Mouse (Mus musculus) embryo, embryonic 10 days (tissue): ENCODE measurements around the gene Fhl3.

Experiments used
- DNase-seq: peaks from one replicate; pipeline ENCODE4 v3.0.0-alpha.2; 2015; ENCODE audit warnings: low spot score

Fhl3 gene

DNA sequence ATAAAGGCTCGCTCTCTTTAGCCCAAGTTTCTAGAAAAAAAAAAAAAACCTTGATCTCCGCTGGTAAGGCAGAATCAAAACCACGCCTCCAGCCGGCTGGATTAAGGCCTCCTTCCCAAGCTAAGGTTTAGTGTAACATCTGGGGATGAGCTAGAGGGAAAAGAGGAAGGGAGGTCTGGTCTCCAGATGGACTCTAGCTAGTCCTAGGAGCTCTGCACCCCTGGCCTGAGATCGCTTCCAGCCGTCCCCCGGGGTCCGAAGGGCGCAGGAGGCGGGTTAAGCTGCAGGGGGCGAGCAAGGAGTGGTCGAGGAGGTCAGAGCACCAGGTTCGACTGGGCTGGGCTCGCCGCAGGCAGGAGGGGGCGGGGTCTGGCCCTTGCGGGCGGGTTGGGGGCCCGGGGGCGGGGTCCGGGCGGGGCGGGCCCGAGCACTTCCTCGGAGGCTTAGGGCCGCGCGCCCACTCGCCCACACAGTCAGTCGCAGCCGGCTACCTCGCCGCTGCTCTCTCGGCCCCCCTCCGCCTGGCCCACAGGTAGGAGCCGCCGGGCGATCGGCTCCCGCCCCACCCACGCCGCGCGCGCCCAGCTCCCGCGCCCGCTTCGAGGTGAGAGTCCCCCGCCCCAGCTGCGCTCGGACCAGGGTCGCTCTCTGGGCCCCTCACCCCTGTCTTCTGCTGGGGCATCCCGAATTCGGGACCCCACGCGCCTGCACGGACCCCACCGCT lies at the start of gene Fhl3:
Gene Fhl3, plus strand, starts transcription at position 454 of the 724 bp plus-strand sequence.
- peak; percentile 81 for DNase-seq

DNA sequence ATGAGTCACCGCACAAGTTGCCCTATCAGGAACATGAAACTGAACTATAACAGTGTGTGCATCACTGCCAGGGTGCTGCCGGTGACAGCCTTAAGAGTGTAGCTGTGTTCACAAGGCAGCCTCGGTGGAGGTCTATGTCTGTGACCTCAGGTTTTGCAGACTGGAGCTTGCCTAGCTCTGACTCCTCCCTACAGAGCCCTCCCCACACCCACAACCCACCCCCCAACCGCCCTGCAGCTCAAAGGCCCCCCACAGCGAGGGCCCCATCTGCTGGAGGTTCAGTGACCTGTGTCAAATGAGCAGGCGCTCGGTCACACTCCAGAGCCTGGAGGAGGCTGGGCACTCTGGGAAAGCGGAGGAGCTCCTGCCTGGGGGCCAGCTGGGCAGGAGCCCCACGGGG lies 47.6 kb upstream of the Fhl3 start:
- DNase-seq, result peak; percentile 81

DNA sequence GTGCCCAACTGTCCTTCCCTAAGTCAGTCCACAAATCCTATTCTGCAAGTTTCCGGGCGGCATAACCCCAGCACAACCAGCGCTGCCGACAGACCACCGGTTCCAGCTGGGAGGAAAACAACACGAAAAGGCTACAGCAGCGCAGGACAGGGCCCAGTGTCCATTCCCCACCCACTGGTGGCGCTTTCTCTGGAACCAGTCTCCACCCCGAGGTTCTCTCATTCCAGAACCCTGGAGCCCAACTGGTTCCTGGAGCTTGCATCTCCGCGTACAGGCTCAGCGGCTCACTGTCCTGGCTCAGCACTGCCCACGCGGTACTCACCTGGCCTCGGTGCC lies 44.0 kb upstream of the Fhl3 start, which contains the start of gene Pou3f1:
Gene Pou3f1, plus strand, starts transcription at position 290 of the 336 bp plus-strand sequence.
- DNase-seq, result no peak

DNA sequence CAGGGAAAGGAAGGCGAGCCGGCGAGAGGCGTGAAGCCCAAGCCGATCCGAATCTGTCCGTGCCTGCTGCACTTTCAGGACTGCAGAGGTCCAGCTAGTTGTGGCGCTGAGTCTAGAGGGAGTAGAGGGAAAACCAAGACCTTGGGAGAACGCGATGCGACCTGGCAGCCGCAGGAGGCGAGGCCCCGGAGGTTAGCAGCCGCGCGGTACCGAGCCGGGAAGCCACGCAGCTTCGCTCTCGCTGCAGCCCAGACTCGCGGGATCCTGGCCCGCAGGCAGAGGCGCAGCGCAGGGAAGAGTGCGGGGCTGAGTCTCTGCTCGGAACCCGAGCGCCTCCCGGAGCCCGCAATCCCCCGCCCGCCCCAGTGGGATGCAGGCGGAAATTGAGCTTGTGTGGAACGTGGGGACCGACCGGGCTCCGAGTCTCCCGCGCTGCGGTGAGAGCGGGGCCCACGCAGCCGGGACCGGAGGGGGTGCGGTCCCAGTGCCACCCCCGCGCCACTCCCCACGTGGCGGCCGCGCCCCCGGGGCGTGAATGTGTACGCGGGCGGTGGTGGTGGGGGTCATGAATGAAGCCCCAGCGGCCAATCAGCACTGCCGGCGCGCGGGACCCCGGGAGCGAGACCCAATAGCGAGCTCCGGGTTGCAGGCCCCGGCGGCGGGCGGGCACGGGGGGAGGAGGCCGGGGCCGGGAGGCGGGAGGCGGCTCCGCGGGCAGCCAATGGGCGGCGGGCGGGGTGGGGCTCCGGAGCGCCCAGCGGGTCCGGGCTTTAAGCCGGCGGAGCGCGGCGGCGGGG lies 43.4 kb upstream of the Fhl3 start:
- DNase-seq, result peak; percentile 88

DNA sequence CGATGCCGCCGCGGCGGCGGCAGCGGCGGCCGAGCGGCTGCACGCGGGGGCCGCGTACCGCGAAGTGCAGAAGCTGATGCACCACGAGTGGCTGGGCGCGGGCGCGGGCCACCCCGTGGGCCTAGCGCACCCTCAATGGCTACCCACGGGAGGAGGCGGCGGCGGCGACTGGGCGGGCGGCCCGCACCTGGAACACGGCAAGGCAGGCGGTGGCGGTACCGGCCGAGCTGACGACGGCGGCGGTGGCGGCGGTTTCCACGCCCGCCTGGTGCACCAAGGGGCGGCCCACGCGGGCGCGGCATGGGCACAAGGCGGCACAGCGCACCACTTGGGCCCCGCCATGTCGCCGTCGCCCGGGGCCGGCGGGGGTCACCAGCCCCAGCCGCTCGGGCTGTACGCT lies 42.7 kb upstream of the Fhl3 start:
- no peak for DNase-seq

DNA sequence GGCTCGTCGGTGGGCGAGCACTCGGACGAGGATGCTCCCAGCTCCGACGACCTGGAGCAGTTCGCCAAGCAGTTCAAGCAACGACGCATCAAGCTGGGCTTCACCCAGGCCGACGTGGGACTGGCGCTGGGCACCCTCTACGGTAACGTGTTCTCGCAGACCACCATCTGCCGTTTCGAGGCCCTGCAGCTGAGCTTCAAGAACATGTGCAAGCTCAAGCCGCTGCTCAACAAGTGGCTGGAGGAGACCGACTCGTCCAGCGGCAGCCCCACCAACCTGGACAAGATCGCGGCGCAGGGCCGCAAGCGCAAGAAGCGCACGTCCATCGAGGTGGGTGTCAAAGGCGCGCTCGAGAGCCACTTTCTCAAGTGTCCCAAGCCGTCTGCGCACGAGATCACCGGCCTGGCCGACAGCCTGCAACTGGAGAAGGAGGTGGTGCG lies 42.1 kb upstream of the Fhl3 start:
- peak; percentile 67 for DNase-seq

DNA sequence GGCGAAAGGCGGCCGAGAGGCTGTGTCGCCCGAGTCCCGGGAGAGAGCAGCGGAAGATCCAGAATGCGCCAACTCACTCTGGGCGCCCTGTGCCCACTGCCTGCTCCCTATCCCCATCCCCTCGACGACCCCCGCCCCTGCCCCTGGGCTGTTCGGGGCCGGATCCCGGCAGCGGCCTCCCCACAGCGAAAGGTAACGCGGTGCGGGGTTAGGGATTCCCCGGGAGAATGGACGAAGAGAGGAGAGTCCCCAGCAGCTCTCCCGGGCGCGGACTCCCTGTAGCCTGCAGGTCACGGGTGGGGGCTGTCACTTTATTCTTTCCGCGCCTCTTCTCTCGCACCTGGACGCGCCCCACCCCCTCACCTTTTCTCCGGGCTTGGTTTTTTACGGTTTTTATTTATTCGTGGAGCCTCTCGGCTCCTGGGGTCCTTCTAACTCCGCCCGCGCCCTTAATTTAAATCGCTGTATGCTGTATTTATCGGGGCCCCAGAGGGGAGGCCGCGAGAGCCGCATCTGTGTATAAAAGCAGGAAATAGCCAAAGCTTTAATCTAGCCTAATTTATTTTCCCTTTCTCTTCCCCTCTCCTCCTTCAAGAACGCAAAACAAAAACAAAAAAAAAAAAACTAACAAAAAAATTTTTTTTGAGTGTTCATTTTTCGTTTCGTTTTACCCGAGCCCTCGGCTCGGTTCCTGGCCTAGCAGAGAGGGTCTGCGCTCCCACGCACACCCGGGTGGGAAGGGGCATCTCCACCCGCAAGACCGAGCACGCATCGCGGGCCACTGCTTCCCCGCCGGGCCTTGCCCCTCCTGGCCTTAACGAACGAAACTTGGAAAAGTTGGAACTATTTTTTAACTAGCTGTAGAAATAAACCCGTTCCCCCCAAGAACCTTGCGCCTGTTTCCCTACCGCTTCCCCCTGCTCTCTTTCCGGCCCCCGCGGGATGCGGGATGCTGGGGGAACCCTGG lies 41.0 kb upstream of the Fhl3 start:
- no peak for DNase-seq

DNA sequence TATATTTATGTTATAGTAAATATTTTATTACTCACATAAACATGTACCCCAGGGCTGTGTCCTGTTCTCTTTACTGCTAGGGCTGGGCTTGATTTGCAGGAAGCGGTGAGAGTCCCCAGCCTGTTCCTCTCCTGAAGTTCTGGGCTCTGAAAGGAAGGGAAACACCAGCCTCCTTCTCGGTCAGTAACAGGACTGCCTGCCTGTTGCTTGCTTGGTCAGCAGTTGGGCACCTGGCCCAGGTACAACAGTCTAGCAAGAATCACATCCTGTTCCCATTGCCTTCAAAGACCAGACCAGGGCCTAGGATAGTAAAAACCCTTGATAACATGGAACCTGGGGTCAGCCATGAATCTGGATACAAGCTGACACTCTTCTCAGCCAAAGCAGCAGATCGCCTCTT lies 39.9 kb upstream of the Fhl3 start:
- no peak for DNase-seq

DNA sequence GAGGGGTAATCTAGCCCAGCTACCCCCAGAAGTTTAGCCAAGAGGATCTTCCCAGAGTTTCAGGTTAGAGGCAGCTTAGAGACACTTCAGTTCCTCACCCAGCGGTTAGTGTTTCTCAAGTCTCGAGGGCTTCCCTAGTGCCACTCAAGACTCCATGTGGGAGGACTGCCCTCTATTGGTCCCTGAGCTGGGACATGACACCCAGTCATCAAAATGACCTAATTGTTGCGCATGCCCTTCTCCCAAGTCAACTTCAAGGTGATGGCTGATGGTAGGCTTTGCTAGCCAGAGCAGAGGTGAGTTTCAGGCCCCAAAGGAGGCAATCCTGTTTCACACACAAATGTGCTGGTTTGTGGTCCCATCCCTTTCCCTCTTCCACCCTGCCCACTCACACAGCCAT lies 37.5 kb upstream of the Fhl3 start:
- no peak for DNase-seq

DNA sequence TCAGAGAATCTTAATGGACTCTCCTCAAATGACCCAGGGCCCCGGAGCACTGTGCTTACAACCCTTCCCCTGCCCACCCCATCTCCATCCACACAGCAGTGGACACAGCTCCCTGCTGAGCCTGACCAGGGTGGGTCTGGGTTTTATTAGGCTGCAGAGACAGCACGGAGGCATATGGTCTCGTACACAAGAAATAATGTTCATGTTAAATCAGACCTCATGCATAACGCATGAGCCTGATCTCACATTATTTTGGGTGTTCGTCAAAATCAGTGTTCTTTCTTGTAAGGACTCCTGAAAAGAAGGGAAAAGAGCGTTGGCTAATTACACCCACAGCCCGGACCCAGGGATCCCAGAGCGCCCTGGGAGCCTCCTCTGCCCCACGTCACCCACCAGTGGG lies 36.3 kb upstream of the Fhl3 start:
- DNase-seq, result no peak

DNA sequence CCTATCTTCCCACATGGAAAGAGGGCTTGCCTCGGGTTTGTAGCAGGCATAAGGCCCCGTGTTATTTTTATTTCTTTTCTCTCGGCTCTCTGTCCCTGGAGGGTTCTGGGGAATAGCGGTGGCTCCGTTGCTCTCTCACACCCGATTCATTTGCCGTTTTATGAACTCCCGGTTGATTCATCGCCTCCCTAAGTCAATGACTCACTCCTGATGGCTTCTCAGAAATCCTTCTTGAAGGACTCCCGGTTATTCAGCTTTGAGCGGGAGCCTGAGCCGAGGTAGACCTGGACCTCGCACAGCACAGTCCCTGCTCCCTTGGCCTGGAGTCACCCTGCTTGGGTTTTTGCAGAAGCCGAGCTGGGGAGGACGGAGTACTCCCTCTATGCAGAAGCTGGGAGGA lies 35.9 kb upstream of the Fhl3 start:
- no peak for DNase-seq

DNA sequence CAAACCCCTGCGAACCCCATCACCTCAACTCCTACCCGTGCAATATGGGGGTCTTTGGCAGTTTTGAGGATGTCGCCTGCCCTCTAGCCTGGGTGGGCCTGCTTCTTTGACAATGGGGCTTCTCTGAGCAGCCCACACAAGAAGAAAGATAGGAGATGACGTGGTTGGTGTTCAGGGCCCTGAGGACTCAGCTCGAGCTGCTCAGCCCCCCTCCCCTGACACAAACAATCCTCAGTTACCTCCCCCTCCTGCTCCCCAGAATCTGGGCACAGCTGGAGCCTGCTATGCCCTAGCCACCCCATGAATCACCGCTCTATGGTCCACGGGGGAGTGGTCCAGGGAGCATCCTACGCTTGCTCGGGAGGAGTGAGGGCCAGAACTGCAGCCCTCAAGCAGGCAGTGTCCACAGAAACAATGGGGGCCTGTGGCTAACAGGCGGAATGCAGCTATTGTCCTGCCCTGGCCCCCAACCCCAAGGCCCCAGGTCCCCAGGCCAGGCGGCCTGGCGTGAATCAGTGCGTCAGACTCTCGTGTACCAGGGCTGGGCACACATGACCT lies 32.9 kb upstream of the Fhl3 start:
- DNase-seq, result no peak

DNA sequence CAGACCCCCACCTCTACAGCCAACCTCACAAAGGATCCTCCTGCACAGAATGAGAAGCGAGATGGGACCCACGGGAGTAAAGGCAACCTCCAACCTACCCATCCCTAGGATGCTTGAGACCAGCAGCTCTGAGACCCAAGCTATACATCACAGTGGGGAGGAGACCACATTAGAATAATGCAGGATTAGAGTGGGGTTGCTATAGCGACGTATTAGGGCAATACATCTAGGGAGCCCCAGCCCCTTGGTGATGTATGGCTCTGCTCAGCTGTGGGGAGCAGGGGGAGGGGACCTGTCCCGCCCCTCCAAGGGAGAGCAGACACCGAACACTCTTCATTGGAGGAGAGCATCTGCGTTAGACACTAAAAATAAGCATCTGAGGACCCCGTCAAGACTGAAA lies 32.4 kb upstream of the Fhl3 start:
- peak; percentile 69 for DNase-seq

DNA sequence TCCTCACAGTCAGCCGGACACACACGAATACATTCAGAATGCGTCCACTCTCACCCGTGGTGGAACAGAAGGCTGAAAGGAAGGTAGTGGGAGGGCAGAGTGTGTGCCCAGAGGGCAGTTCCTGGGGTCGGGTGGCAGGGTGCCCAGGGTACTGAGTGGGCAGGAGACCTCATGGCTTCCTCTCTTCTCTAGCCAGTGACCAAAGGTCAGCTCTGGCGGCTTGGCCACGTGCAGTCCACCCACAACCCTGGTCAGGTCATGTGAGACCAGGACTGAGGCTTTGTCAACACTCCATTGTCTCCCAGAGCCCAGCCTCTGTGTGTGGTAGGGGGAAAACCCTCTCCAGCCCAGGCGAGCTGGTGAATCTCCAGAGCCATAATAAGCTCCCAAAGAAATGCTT lies 30.3 kb upstream of the Fhl3 start:
- DNase-seq, result no peak

DNA sequence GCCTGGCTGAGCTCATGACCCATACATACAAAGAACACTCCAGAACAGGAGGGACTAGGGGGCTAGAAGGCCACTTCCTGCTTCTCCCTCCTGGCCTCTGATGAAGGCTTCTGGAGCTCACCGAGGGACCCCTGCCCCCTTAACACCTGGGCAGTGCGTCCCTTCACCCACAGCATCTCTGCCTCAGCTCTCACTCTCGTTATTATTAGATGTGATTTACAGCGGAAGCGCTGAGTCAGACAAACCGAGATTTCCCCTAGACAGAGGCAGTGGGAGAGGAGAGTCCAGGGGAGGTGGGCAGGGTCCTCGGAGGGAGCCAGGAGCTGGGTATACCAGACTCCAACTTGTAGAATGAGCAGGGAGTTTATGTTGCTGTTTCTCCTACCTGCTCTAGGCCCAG lies 28.9 kb upstream of the Fhl3 start:
- no peak for DNase-seq

DNA sequence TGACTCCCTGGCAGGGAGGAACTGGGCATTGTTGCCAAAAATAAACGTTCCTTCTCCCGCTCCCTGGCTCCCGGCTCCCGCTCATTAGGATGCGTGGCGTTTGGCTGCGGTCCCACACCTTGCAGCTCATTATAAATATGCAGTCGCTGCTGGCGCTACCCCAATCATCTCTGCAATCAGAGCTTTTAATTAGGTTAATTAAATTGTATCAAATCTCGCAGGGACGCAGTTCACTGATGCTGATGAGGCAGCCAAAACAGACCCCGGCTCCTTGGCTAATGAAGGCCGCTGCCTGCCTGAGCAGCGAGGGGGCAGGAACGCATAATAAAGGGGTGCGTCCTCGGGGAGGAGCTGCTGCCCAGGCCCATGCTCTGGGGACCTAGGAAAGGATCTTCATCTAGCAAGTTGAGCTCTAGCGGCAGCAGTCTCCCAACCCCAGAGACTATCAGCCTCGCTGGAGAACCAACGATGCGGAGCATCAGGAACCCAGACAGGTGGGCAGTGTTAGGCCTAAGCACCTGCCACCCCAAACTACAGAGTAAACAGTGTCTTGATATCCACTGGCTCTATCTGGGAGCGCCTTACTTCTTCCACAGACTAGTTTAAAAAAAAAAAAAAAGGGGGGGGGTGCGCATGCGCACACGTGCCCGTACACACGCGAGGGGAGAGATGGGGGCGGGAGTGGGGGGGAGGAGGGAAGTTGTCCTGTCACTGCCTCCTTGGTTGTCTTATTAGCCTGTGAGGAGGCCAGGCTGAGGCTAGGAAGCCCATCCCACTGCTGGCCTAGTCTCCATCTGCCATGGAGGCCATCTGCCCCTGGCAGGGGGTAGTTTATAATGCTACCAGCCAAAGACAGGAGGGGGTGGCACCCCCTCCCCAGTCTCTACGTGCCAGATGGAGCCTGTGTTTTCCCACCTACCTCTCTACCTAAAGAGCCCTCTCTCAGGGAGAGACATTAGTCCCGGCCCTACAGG lies 27.9 kb upstream of the Fhl3 start:
- DNase-seq, result peak; percentile 45

DNA sequence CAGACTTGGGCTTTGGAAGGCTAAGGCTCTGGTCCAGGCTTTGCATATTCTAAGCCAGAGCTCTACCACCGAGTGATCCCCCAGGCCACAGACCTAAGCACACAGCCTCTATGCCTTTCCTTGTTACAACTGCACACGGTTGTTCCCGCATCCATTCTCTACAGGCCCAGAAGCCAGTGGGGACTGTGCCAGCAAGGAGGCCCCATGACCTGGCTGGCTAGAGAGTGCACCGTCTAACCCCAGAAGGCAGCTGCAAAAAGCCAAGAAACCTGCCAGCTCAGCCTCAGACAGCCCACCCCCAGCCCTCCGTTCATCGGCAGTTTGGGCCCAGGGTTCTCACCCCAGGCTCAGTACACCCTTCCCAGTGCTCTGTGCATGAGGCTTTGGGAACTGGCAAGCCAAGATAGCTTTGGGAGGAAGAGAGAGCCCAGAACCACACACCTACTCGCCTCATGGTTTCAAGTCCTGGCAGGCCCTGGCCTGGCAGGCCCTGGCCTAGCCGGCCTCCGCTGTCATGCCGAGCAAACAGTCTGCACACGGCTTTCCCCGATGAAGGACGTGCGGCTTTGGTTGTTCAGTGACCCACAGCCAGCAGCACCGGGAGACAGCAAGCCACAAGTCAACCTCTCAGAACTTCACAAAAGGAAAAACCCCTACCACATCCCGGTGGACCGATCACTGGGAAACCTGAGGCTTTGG lies 26.0 kb upstream of the Fhl3 start:
- DNase-seq, result no peak

DNA sequence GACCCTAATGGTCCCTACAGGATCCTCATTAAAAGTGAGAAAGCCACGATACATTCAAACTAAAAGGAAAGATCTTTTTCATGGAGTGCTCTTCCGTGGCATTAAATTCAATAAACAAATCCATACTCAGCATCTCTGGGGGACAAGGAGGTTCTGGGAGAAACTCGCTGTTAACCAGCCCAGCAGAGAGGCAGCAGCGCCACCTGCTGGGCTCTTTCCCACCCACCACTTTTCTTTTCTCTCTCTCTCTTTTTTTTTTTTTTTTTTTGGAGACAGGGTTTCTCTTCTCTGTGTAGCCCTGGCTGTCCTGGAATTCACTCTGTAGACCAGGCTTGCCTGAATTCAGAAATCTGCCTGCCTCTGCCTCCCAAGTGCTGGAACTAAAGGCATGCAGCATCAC lies 25.5 kb upstream of the Fhl3 start:
- DNase-seq, result peak; percentile 76

DNA sequence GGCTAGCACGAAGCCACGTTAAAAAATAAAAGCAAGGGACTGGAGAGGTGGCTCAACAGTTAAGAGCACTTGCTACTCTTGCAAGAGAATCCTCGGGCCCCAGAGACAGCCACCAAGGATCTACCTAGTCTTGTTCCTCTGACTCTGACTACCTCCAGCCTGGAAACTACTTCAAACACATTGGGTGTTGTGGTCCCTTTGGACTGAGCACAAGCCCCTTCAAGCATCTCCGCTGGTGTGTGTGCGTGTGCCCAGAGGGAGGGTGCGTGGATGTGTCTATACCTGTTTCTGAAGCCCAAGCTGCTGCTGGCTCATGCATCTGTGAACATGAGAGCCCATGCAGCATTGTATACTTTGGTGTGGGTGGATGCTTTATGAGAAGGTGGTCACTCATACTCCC lies 24.5 kb upstream of the Fhl3 start:
- DNase-seq, result no peak

DNA sequence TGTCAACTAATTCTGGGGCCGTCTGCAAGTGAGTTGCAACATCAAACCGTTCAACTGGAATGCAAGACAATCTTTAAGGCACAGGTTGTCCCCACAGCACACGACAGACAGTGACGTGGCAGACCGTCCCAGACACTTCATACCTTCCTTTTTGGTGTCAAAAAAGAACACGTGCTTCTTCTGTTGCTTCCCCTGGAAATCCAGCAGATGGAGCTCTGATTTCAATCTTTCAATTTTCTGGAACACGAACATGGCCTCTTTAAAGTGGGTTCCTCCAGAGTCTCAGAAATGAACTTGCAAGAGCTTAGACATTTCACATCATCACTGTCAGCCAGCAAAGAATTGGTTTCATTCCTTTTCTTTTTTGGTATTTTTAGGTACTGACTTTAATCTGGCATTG lies 18.2 kb upstream of the Fhl3 start:
- no peak for DNase-seq
